Mouse (Mus musculus) erythroblast, embryonic 14.5 days (primary cell): ENCODE results near the gene Fgf11.

Experiments
- GATA1 ChIP-seq: IDR thresholded peaks from 2 replicates; pipeline ENCODE4 v1.6.1; 2012; ENCODE audit warnings: low read length, inconsistent platforms, mixed read lengths
- TAL1 ChIP-seq: IDR thresholded peaks from 3 replicates; pipeline ENCODE4 v1.6.1; 2012; ENCODE audit warnings: low read length, inconsistent platforms, mixed read lengths

DNA sequence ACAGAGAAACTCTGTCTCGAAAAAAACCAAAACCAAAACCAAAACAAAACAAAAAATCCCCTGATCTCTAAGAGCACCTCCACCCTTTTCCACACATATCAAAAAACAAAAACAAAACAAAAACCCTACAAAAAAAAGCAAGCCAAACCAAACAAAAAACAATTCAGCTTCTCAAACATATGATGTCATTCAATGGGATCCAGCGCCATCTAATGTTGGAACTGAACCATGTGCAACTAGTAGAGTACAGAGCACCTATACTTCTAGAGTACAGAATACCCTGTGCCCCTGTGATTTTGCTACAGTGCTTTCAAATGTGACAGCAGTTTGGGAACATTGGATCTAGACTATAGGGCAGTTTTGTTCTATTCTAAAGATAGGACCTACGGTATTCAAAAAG lies 47.0 kb downstream of the Fgf11 start:
- TF ChIP-seq TAL1 = no peak
- no peak for TF ChIP-seq GATA1
